Comparison of ENCODE assay signal across 25 mouse cellular contexts in genomic region chr7:4111766-4112165, GRCm38 (mm10). TPM values are rescaled to one million over a fixed set of nuclear protein-coding genes. Genes with fewer than 3 reads are reported as not detected.
DNase-seq lines count a peak whose midpoint lies in the region; ATAC-seq and TF ChIP-seq lines count a peak whose summit lies in the region.
"Had no signal": no experiment of that assay in that cellular context is flagged by ENCODE, and none has a peak within 500 bp of the region (broad histone marks: within the 10 kb centered on the region; RNA-seq: fewer than 3 reads in every experiment).

No protein-coding gene starts in this region.

- no peak overlapping the region for H3K4me2 ChIP-seq in hindbrain, embryonic 14.5 days (replicated peaks)
- no peak overlapping the region for H3K4me2 ChIP-seq in neural tube, embryonic 15.5 days
- H3K4me2 ChIP-seq: embryonic facial prominence, embryonic 12.5 days; limb, embryonic 15.5 days; liver, embryonic 15.5 days; midbrain, embryonic 11.5 days; neural tube, embryonic 12.5 days had no signal

- no peak overlapping the region for H3K4me3 ChIP-seq in cerebellum, adult 2 months (replicated peaks; ENCODE audit: insufficient read depth, low read depth, low read length)
- no peak overlapping the region for H3K4me3 ChIP-seq in left cerebral cortex, adult 2 months
- H3K4me3 ChIP-seq in hindbrain, embryonic 14.5 days (replicated peaks; ENCODE audit: low read length), result no peak overlapping the region
- no peak overlapping the region for H3K4me3 ChIP-seq in neural tube, embryonic 15.5 days (replicated peaks)
- H3K4me3 ChIP-seq: embryonic facial prominence, embryonic 12.5 days; erythroblast, embryonic 14.5 days; limb, embryonic 15.5 days; liver, embryonic 15.5 days; neural tube, embryonic 12.5 days had no signal

- H3K27ac ChIP-seq in cerebellum, adult 2 months (ENCODE audit: insufficient read depth, low read length), result peak overlapping the region; percentile 47; the same call in 1 of the 2 replicates
- H3K27ac ChIP-seq in left cerebral cortex, adult 2 months, result peak overlapping the region; percentile 34; the same call in 1 of the 2 replicates
- 0 out of 2 replicates have a peak overlapping the region, but pooled peaks have one; percentile 14 for H3K27ac ChIP-seq in hindbrain, embryonic 14.5 days
- no peak overlapping the region for H3K27ac ChIP-seq in neural tube, embryonic 15.5 days (replicated peaks)
- H3K27ac ChIP-seq: embryonic facial prominence, embryonic 12.5 days; limb, embryonic 15.5 days; liver, embryonic 15.5 days; macrophage; neural tube, embryonic 12.5 days; stomach, postnatal 0 days had no signal

- no peaks in the 10 kb centered on the region for H3K27me3 ChIP-seq in cerebellum, adult 2 months (ENCODE audit: control insufficient read depth, insufficient read depth, low read length)
- H3K27me3 ChIP-seq in hindbrain, embryonic 14.5 days (ENCODE audit: control insufficient read depth, insufficient read depth, low read length), result no peaks in the 10 kb centered on the region
- H3K27me3 ChIP-seq in neural tube, embryonic 15.5 days (replicated peaks), result no peaks in the 10 kb centered on the region
- H3K27me3 ChIP-seq: embryonic facial prominence, embryonic 12.5 days; limb, embryonic 15.5 days; neural tube, embryonic 12.5 days had no signal

- no peaks in the 10 kb centered on the region for H3K36me3 ChIP-seq in hindbrain, embryonic 14.5 days (replicated peaks; ENCODE audit: control insufficient read depth, insufficient read depth)
- H3K36me3 ChIP-seq in neural tube, embryonic 15.5 days, result no peaks in the 10 kb centered on the region
- H3K36me3 ChIP-seq: embryonic facial prominence, embryonic 12.5 days; limb, embryonic 15.5 days; liver, embryonic 15.5 days; neural tube, embryonic 12.5 days had no signal

- DNase-seq in cerebellum, adult 2 months, result peak in 1 of 2 experiments; percentile 43
- DNase-seq in cerebellum, postnatal 36 days, result no peak
- DNase-seq in gastrocnemius, adult 18-20 months (ENCODE audit: low spot score), result peak; percentile 15
- DNase-seq in gastrocnemius, postnatal 36 days, result no peak
- no peak for DNase-seq in left cerebral cortex, adult 2 months (ENCODE audit: extremely low spot score in 1 of 2, low spot score in 2 of 2)
- no peak for DNase-seq in left cerebral cortex, postnatal 10 days (ENCODE audit: extremely low spot score in 1 of 2, low spot score in 2 of 2)
- no peak for DNase-seq in hindbrain, embryonic 14.5 days (ENCODE audit: low spot score)
- DNase-seq: adrenal gland, adult 8-10 months; heart, postnatal 4 days; kidney, postnatal 4 days; right cerebral cortex, postnatal 4 days; thymus, postnatal 14 days had no signal

- no peaks in the 10 kb centered on the region for H3K4me1 ChIP-seq in cerebellum, adult 2 months (ENCODE audit: control insufficient read depth, insufficient read depth, low read length)
- H3K4me1 ChIP-seq in hindbrain, embryonic 14.5 days (replicated peaks; ENCODE audit: control insufficient read depth, insufficient read depth, low read length), result no peaks in the 10 kb centered on the region
- no peaks in the 10 kb centered on the region for H3K4me1 ChIP-seq in neural tube, embryonic 15.5 days
- H3K4me1 ChIP-seq: embryonic facial prominence, embryonic 12.5 days; limb, embryonic 15.5 days; liver, embryonic 15.5 days; neural tube, embryonic 12.5 days had no signal

- 11% methylated on average over 3 of the region's 3 CpGs for WGBS in cerebellum, adult 2 months
- WGBS in hindbrain, embryonic 14.5 days, result 45% methylated on average over 3 of the region's 3 CpGs
- 50% methylated on average over 3 of the region's 3 CpGs for WGBS in neural tube, embryonic 15.5 days

- no peak for TF ChIP-seq CTCF in cerebellum, adult 2 months (IDR thresholded peaks at IDR 0.05; ENCODE audit: borderline replicate concordance, insufficient read depth, low read depth, low read length)
- TF ChIP-seq CTCF in left cerebral cortex, adult 2 months (IDR thresholded peaks at IDR 0.05), result no peak

- no peaks in the 10 kb centered on the region for H3K9me3 ChIP-seq in hindbrain, embryonic 14.5 days (ENCODE audit: control insufficient read depth, low read length)
- H3K9me3 ChIP-seq in neural tube, embryonic 15.5 days (replicated peaks), result no peaks in the 10 kb centered on the region
- H3K9me3 ChIP-seq: embryonic facial prominence, embryonic 12.5 days; limb, embryonic 15.5 days; liver, embryonic 15.5 days; neural tube, embryonic 12.5 days had no signal

- intact Hi-C loops in gastrocnemius, postnatal 36 days (cut with DNase I), result no loop called here
- intact Hi-C loops in left cerebral cortex, adult 2 months (cut with DNase I), result no loop called here
- intact Hi-C loops in left cerebral cortex, postnatal 10 days (cut with DNase I), result no loop called here

- no peak overlapping the region for H3K9ac ChIP-seq in hindbrain, embryonic 14.5 days
- no peak overlapping the region for H3K9ac ChIP-seq in neural tube, embryonic 15.5 days (replicated peaks)
- H3K9ac ChIP-seq: limb, embryonic 15.5 days; liver, embryonic 15.5 days; neural tube, embryonic 12.5 days had no signal

- TF ChIP-seq POLR2A in cerebellum, adult 2 months (IDR thresholded peaks at IDR 0.05; ENCODE audit: borderline replicate concordance, insufficient read depth, low read length), result no peak

- no peak for ATAC-seq in hindbrain, embryonic 14.5 days (ENCODE audit: low FRiP score)
- no peak for ATAC-seq in neural tube, embryonic 15.5 days (ENCODE audit: low FRiP score)
- ATAC-seq: CD4-positive, CD25-positive, alpha-beta regulatory T cell, adult 4 months; intestine, embryonic 16.5 days; Patski had no signal

RNA-seq across cellular contexts. Expression of gene Ttyh1, which starts 7.4 kb away (rescaled TPM):
- 626 and 638 TPM in 2 replicates for polyA plus RNA-seq in cerebellum, adult 2 months (2012; rRNA removed)
- total RNA-seq in gastrocnemius, adult 18-20 months (2021), result 1 to 10 TPM in 1 of 2 experiments, under 1 TPM in 1; 0.81 to 1.6 TPM
- 1 to 10 TPM; 1.7 to 1.8 TPM for total RNA-seq in gastrocnemius, postnatal 36 days (2021)
- total RNA-seq in left cerebral cortex, adult 2 months (2021), result 100 to 1,000 TPM; 667 to 745 TPM
- 100 to 1,000 TPM; 570 to 685 TPM for total RNA-seq in left cerebral cortex, postnatal 10 days (2021)
- polyA plus RNA-seq in hindbrain, embryonic 14.5 days (2014; fragmentation: Nextera tagmentation; extraction: Ambion mirVana), result 148 and 151 TPM in 2 replicates
- polyA plus RNA-seq in neural tube, embryonic 15.5 days (2015; fragmentation: Nextera tagmentation; extraction: Ambion mirVana), result 127 and 155 TPM in 2 replicates
- total RNA-seq: common myeloid progenitor, adult 5-6 weeks had no signal
- polyA plus RNA-seq: erythroblast, embryonic 14.5 days had no signal

RNA-seq across cellular contexts. Expression of gene Leng8, which starts 25.1 kb away (rescaled TPM):
- 587 and 614 TPM in 2 replicates for polyA plus RNA-seq in cerebellum, adult 2 months (2012; rRNA removed)
- total RNA-seq in gastrocnemius, adult 18-20 months (2021), result 10 to 100 TPM; 27.2 to 33.0 TPM
- total RNA-seq in gastrocnemius, postnatal 36 days (2021), result 10 to 100 TPM; 32.8 to 43.8 TPM
- total RNA-seq in left cerebral cortex, adult 2 months (2021), result 100 to 1,000 TPM; 178 to 184 TPM
- total RNA-seq in left cerebral cortex, postnatal 10 days (2021), result 100 to 1,000 TPM; 160 to 166 TPM
- polyA plus RNA-seq in hindbrain, embryonic 14.5 days (2014; fragmentation: Nextera tagmentation; extraction: Ambion mirVana), result 65.3 and 66.7 TPM in 2 replicates
- 71.3 and 77.4 TPM in 2 replicates for polyA plus RNA-seq in neural tube, embryonic 15.5 days (2015; fragmentation: Nextera tagmentation; extraction: Ambion mirVana)

RNA-seq across cellular contexts. Expression of gene Leng9, which starts 38.4 kb away (rescaled TPM):
- polyA plus RNA-seq in cerebellum, adult 2 months (2012; rRNA removed), result 8.8 and 9.7 TPM in 2 replicates
- 1 to 10 TPM; 1.8 to 2.2 TPM for total RNA-seq in gastrocnemius, adult 18-20 months (2021)
- total RNA-seq in gastrocnemius, postnatal 36 days (2021), result 1 to 10 TPM; 2.0 to 2.9 TPM
- 1 to 10 TPM; 6.2 to 6.9 TPM for total RNA-seq in left cerebral cortex, adult 2 months (2021)
- total RNA-seq in left cerebral cortex, postnatal 10 days (2021), result 1 to 10 TPM; 5.2 to 6.2 TPM
- polyA plus RNA-seq in hindbrain, embryonic 14.5 days (2014; fragmentation: Nextera tagmentation; extraction: Ambion mirVana), result 3.1 and 3.7 TPM in 2 replicates
- 6.6 TPM in 2 replicates for polyA plus RNA-seq in neural tube, embryonic 15.5 days (2015; fragmentation: Nextera tagmentation; extraction: Ambion mirVana)

RNA-seq across cellular contexts. Expression of gene Lair1, which starts 48.8 kb away (rescaled TPM):
- 4.6 and 5.0 TPM in 2 replicates for polyA plus RNA-seq in cerebellum, adult 2 months (2012; rRNA removed)
- total RNA-seq in gastrocnemius, adult 18-20 months (2021), result under 1 TPM in 1 of 2 experiments, not detected in 1; 0.97 TPM
- total RNA-seq in gastrocnemius, postnatal 36 days (2021), result under 1 TPM; 0.08 to 0.54 TPM
- 1 to 10 TPM; 5.5 to 8.9 TPM for total RNA-seq in left cerebral cortex, adult 2 months (2021)
- total RNA-seq in left cerebral cortex, postnatal 10 days (2021), result 1 to 10 TPM; 3.9 to 4.7 TPM
- 2.8 and 3.4 TPM in 2 replicates for polyA plus RNA-seq in hindbrain, embryonic 14.5 days (2014; fragmentation: Nextera tagmentation; extraction: Ambion mirVana)
- 3.5 and 4.6 TPM in 2 replicates for polyA plus RNA-seq in neural tube, embryonic 15.5 days (2015; fragmentation: Nextera tagmentation; extraction: Ambion mirVana)
- polyA plus RNA-seq: erythroblast, embryonic 14.5 days had no signal

RNA-seq across cellular contexts. Expression of gene Cdc42ep5, which starts 52.9 kb away (rescaled TPM):
- polyA plus RNA-seq in cerebellum, adult 2 months (2012; rRNA removed), result 1.6 and 2.7 TPM in 2 replicates
- 1 to 10 TPM; 1.5 to 1.7 TPM for total RNA-seq in gastrocnemius, adult 18-20 months (2021)
- total RNA-seq in gastrocnemius, postnatal 36 days (2021), result 1 to 10 TPM; 2.0 to 3.1 TPM
- total RNA-seq in left cerebral cortex, adult 2 months (2021), result 1 to 10 TPM; 1.4 to 1.6 TPM
- total RNA-seq in left cerebral cortex, postnatal 10 days (2021), result 1 to 10 TPM; 3.3 to 3.4 TPM
- polyA plus RNA-seq in hindbrain, embryonic 14.5 days (2014; fragmentation: Nextera tagmentation; extraction: Ambion mirVana), result 7.0 and 7.2 TPM in 2 replicates
- polyA plus RNA-seq in neural tube, embryonic 15.5 days (2015; fragmentation: Nextera tagmentation; extraction: Ambion mirVana), result 7.9 and 15.5 TPM in 2 replicates
- polyA plus RNA-seq: CD4-positive, CD25-positive, alpha-beta regulatory T cell, adult 4 months; macrophage had no signal

Comparison
In these comparisons a context has a peak if more than half of its experiments do, and no peak if none do; other contexts are left out.
1. RNA of gene Ttyh1, which starts 7.4 kb away (total RNA-seq): 667 to 745 TPM in left cerebral cortex, adult 2 months and 570 to 685 TPM in left cerebral cortex, postnatal 10 days; 1.7 to 1.8 TPM in gastrocnemius, postnatal 36 days and 0.81 to 1.6 TPM in gastrocnemius, adult 18-20 months; every median in the first group is over 100 times any median in the second.